Mouse (Mus musculus): ENCODE data around the gene Fam155a. TPM values are rescaled to one million over a fixed set of nuclear protein-coding genes. Genes with fewer than 3 reads are reported as not detected.
A peak's percentile ranks its signal among the peaks of the same experiment; 100 is the strongest.
"Not testable (repeated sequence)": the region's sequence is repeated elsewhere in the genome, so short reads cannot be mapped to it uniquely, and the experiment has no call there.

Fam155a gene
- polyA plus RNA-seq, 1 experiment from 2014 or later: 0.93 TPM

DNA sequence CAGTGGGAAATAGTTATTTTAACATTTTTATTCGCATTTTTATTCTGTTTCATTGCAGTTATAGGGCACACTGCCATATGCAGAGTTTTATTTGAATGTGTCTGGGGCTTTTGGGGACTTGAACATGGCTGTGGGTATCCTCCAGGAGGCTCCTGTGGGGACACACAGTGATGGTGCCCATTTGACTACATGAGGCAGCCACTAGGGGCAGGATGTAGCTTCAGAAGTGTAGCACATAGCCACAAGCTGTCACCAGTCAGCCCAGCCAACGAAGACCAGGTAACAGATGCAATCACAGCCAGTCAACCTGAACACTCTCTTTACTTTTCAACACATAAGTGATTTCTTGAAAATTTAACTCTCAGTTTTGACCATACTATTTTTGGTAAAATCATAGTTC is 377.7 kb downstream of the Fam155a start:
- no peak overlapping the region for H3K9ac ChIP-seq (ENCODE audit: low read length)
- whole genome bisulfite sequencing: 43% methylated on average over 2 of the region's 2 CpGs
- TF ChIP-seq EP300 (optimal IDR thresholded peaks at IDR 0.05): no peak
- peak; percentile 41 for TF ChIP-seq CTCF (IDR thresholded peaks at IDR 0.05; ENCODE audit: low read depth)
- ATAC-seq (ENCODE audit: low FRiP score, low TSS enrichment) (no peak), DNase-seq (ENCODE audit: low spot score) (no peak)
- no peaks in the 10 kb centered on the region for H3K9me3 ChIP-seq (ENCODE audit: control insufficient read depth, low read length)
- H3K4me2 ChIP-seq (replicated peaks; ENCODE audit: low read depth): no peak overlapping the region
- no peaks in the 10 kb centered on the region for H3K27me3 ChIP-seq (ENCODE audit: control insufficient read depth, insufficient read depth, low read length)
- no peaks in the 10 kb centered on the region for H3K4me1 ChIP-seq (replicated peaks; ENCODE audit: control insufficient read depth, insufficient read depth)
- no peaks in the 10 kb centered on the region for H3K36me3 ChIP-seq (ENCODE audit: control insufficient read depth, insufficient read depth, low read length)
- no peak overlapping the region for H3K4me3 ChIP-seq (ENCODE audit: low read depth, low read length)
- no peak overlapping the region for H3K27ac ChIP-seq (replicated peaks)

DNA sequence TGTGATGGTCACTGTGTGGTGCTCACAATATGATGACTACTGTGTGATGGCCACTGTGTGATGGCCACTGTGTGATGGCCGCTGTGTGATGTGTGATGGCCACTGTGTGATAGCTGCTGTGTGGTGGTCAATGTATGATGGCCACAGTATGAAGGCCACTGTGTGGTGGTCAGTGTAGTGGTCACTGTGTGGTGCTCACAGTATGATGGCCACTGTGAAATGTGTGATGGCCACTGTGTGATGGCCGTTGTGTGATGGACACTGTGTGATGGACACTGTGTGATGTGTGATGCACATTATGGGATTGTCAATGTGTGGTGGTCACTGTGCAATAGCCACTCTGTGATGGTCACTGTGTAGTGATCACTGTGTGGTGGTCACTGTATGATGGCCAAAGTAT is 380.7 kb downstream of the Fam155a start:
- 82% methylated on average over 2 of the region's 2 CpGs for WGBS
- not testable (repeated sequence) for H3K4me1 ChIP-seq (replicated peaks; ENCODE audit: control insufficient read depth, insufficient read depth); H3K27me3 ChIP-seq (ENCODE audit: control insufficient read depth, insufficient read depth, low read length); ATAC-seq (ENCODE audit: low FRiP score, low TSS enrichment); H3K36me3 ChIP-seq (ENCODE audit: control insufficient read depth, insufficient read depth, low read length); DNase-seq (ENCODE audit: low spot score); H3K4me2 ChIP-seq (replicated peaks; ENCODE audit: low read depth); H3K9me3 ChIP-seq (ENCODE audit: control insufficient read depth, low read length); H3K9ac ChIP-seq (ENCODE audit: low read length); H3K4me3 ChIP-seq (ENCODE audit: low read depth, low read length); H3K27ac ChIP-seq (replicated peaks)

DNA sequence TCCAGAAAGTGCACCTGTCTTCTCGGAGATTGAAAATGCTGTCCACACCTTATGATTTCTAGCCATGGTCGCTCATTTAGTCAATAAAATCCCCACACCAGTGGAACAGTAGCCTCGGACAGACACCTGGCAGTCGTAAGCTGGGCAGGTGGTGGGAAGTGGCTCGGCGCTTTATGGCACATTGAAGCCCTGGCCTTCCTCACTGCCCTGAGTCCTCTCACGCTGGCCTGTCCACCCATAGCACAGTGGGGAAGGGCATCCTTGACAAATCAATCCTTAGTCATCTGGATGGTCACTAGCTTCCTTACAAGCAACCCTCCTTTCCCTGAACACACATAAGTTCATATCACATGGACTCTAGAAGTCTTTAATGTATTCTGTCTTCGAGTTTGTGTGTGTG is 401.8 kb downstream of the Fam155a start:
- no peak overlapping the region for H3K9ac ChIP-seq (ENCODE audit: low read length)
- DNase-seq (ENCODE audit: low spot score) (no peak), ATAC-seq (ENCODE audit: low FRiP score, low TSS enrichment) (no peak)
- TF ChIP-seq CTCF (IDR thresholded peaks at IDR 0.05; ENCODE audit: low read depth) (no peak), EP300 (optimal IDR thresholded peaks at IDR 0.05) (no peak)
- WGBS: 77% methylated on average over 8 of the region's 8 CpGs
- no peak overlapping the region for H3K27ac ChIP-seq (replicated peaks)
- no peaks in the 10 kb centered on the region for H3K27me3 ChIP-seq (ENCODE audit: control insufficient read depth, insufficient read depth, low read length)
- H3K9me3 ChIP-seq (ENCODE audit: control insufficient read depth, low read length): no peaks in the 10 kb centered on the region
- no peaks in the 10 kb centered on the region for H3K4me1 ChIP-seq (replicated peaks; ENCODE audit: control insufficient read depth, insufficient read depth)
- no peak overlapping the region for H3K4me3 ChIP-seq (ENCODE audit: low read depth, low read length)
- no peaks in the 10 kb centered on the region for H3K36me3 ChIP-seq (ENCODE audit: control insufficient read depth, insufficient read depth, low read length)
- H3K4me2 ChIP-seq (replicated peaks; ENCODE audit: low read depth): no peak overlapping the region

DNA sequence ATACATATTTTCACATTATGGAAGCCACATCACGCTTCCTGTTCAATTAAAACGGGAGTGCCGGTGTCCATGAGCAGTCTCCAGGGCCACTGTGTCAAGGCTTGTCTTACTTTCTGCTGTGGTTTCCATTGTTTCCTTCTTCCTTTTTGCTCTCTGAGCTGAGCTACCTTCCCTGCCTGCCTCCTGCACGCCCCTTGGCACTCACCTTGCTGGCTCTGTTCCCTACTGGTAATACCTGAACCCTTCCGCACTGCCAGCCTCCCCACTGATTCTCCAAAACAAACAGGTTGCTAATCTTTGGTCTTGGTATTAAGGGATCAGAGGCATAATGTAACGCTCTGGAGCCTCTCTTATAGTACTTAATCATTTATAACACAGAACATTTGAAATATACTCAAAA is 403.2 kb downstream of the Fam155a start:
- TF ChIP-seq CTCF (IDR thresholded peaks at IDR 0.05; ENCODE audit: low read depth) (no peak), EP300 (optimal IDR thresholded peaks at IDR 0.05) (no peak)
- no peaks in the 10 kb centered on the region for H3K9me3 ChIP-seq (ENCODE audit: control insufficient read depth, low read length)
- no peaks in the 10 kb centered on the region for H3K27me3 ChIP-seq (ENCODE audit: control insufficient read depth, insufficient read depth, low read length)
- no peak overlapping the region for H3K27ac ChIP-seq (replicated peaks)
- H3K4me2 ChIP-seq (replicated peaks; ENCODE audit: low read depth): no peak overlapping the region
- H3K9ac ChIP-seq (ENCODE audit: low read length): no peak overlapping the region
- peak; percentile 45; the same call in 1 of the 2 replicates for ATAC-seq (ENCODE audit: low FRiP score, low TSS enrichment)
- WGBS: 36% methylated on average over 6 of the region's 6 CpGs
- no peaks in the 10 kb centered on the region for H3K36me3 ChIP-seq (ENCODE audit: control insufficient read depth, insufficient read depth, low read length)
- DNase-seq (ENCODE audit: low spot score): peak; percentile 39
- H3K4me3 ChIP-seq (ENCODE audit: low read depth, low read length): no peak overlapping the region
- H3K4me1 ChIP-seq (replicated peaks; ENCODE audit: control insufficient read depth, insufficient read depth): no peaks in the 10 kb centered on the region

DNA sequence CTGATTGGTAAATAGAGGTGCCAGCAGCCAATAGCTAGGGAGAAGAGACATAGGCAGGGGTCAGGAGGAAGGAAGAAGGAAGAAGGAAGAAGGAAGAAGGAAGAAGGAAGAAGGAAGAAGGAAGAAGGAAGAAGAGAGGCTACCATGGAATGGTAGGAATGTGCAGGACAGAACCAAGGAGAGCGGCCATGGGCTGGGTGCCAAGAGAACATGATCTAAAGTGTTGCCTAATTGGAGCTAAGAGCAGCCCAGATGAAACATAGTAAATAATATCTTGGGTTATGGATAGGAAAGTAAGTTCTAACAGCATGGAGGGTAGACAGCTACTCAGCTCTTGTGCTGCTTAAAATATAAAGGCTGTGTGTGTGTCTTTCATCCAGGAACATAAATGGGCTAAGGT is 405.6 kb downstream of the Fam155a start:
- WGBS: 59% methylated on average over 1 of the region's 1 CpGs
- H3K27me3 ChIP-seq (ENCODE audit: control insufficient read depth, insufficient read depth, low read length): no peaks in the 10 kb centered on the region
- ATAC-seq (ENCODE audit: low FRiP score, low TSS enrichment) (no peak), DNase-seq (ENCODE audit: low spot score) (no peak)
- H3K9ac ChIP-seq (ENCODE audit: low read length): no peak overlapping the region
- no peaks in the 10 kb centered on the region for H3K9me3 ChIP-seq (ENCODE audit: control insufficient read depth, low read length)
- TF ChIP-seq CTCF (IDR thresholded peaks at IDR 0.05; ENCODE audit: low read depth) (no peak), EP300 (optimal IDR thresholded peaks at IDR 0.05) (no peak)
- no peak overlapping the region for H3K27ac ChIP-seq (replicated peaks)
- H3K4me3 ChIP-seq (ENCODE audit: low read depth, low read length): no peak overlapping the region
- H3K4me1 ChIP-seq (replicated peaks; ENCODE audit: control insufficient read depth, insufficient read depth): no peaks in the 10 kb centered on the region
- H3K4me2 ChIP-seq (replicated peaks; ENCODE audit: low read depth): no peak overlapping the region
- H3K36me3 ChIP-seq (ENCODE audit: control insufficient read depth, insufficient read depth, low read length): no peaks in the 10 kb centered on the region

DNA sequence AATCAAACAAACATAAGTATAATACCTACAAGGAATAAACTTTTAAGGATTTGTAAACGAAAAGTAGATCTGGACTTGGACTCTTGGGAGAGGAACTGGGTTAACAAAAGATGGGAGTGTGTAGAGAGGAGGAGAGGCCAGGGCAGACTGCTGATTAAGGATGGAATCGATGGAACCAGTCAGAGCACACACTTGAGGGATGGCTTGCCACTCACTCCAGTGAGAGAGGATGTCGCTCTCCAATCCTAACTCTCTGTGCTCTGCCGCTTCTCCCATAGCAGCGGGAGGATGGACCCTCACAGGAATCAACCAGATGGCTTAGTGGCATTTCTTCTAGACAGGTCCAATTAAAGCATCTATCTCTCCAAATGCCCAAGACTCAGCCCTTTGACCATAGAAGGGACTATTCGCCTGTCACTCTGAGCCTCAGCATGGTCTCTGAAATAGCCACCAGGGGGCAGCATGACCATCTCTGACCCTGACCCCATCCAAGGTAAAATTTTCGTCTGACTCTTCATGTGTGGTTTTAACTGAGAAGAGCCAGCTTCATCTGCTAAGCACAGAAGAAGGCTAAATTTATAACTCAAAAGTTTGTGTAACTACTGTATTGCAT is 422.3 kb downstream of the Fam155a start:
- Histone ChIP-seq H3K9me3 (ENCODE audit: control insufficient read depth, low read length) (no peaks in the 10 kb centered on the region), H3K36me3 (ENCODE audit: control insufficient read depth, insufficient read depth, low read length) (no peaks in the 10 kb centered on the region), H3K4me1 (replicated peaks; ENCODE audit: control insufficient read depth, insufficient read depth) (no peaks in the 10 kb centered on the region), H3K4me3 (ENCODE audit: low read depth, low read length) (no peak overlapping the region), H3K27ac (replicated peaks) (no peak overlapping the region), H3K9ac (ENCODE audit: low read length) (no peak overlapping the region), H3K27me3 (ENCODE audit: control insufficient read depth, insufficient read depth, low read length) (no peaks in the 10 kb centered on the region), H3K4me2 (replicated peaks; ENCODE audit: low read depth) (no peak overlapping the region)
- WGBS: 45% methylated on average over 7 of the region's 7 CpGs
- TF ChIP-seq EP300 (optimal IDR thresholded peaks at IDR 0.05) (no peak), CTCF (IDR thresholded peaks at IDR 0.05; ENCODE audit: low read depth) (peak; percentile 79)
- ATAC-seq (ENCODE audit: low FRiP score, low TSS enrichment) (no peak), DNase-seq (ENCODE audit: low spot score) (peak; percentile 59)

Measured in stomach, postnatal 0 days (tissue).